Mouse (Mus musculus) forebrain, postnatal 0 days (tissue): ENCODE measurements around the gene Zbtb20. TPM values are rescaled to one million over a fixed set of nuclear protein-coding genes. Genes with fewer than 3 reads are reported as not detected.
A peak's percentile ranks its signal among the peaks of the same experiment; 100 is the strongest.
"Not testable (repeated sequence)": the region's sequence is repeated elsewhere in the genome, so short reads cannot be mapped to it uniquely, and the experiment has no call there.

ENCODE experiments used
- ATAC-seq: fragments of 200-750 bp; cut with Nextera tagmentation; 2 replicates; pipeline ENCODE4 v1.8.0; 2017; ENCODE audit warnings: mild to moderate bottlenecking, moderate library complexity
- DNase-seq: peaks from one replicate; pipeline ENCODE4 v3.0.0-alpha.2; 2015
- H3K27ac ChIP-seq: fragments of 300-500 bp; sonication (generic); 2 replicates; pipeline ENCODE4 v1.5.1; 2014; ENCODE audit warnings: low read depth, mild to moderate bottlenecking, antibody characterized with exemption, low read length, moderate library complexity, mixed read lengths
- H3K27me3 ChIP-seq: fragments of 300-500 bp; sonication (generic); 2 replicates; pipeline ENCODE4 v1.6.1; 2014; ENCODE audit warnings: mild to moderate bottlenecking, low read length, mixed read lengths; ENCODE audit not compliant: insufficient read depth
- H3K36me3 ChIP-seq: fragments of 300-500 bp; sonication (generic); 2 replicates; pipeline ENCODE4 v1.6.1; 2014; ENCODE audit warnings: mild to moderate bottlenecking, moderate library complexity; ENCODE audit not compliant: insufficient read depth
- H3K4me1 ChIP-seq: fragments of 300-500 bp; sonication (generic); 2 replicates; pipeline ENCODE4 v1.6.1; 2014; ENCODE audit warnings: antibody characterized with exemption; ENCODE audit not compliant: insufficient read depth
- H3K4me2 ChIP-seq: fragments of 300-500 bp; sonication (generic); 2 replicates; pipeline ENCODE4 v1.6.1; 2014; ENCODE audit warnings: low read depth, mild to moderate bottlenecking, moderate library complexity
- H3K4me3 ChIP-seq: fragments of 300-500 bp; sonication (generic); 2 replicates; pipeline ENCODE4 v1.5.1; 2014; ENCODE audit warnings: low read depth, low read length, mixed read lengths
- H3K9ac ChIP-seq: fragments of 300-500 bp; sonication (generic); 2 replicates; pipeline ENCODE4 v1.6.1; 2014; ENCODE audit warnings: mild to moderate bottlenecking
- H3K9me3 ChIP-seq: fragments of 300-500 bp; sonication (generic); 2 replicates; pipeline ENCODE4 v1.6.1; 2016; ENCODE audit warnings: low read length
- CTCF ChIP-seq: sonication (generic); IDR thresholded peaks from 2 replicates; pipeline ENCODE4 v1.5.1; 2016; ENCODE audit warnings: antibody characterized with exemption, control low read depth, low read depth
- WGBS: fragments of 180-500 bp; shearing (Covaris S2); extraction: QIAGEN DNeasy Blood & Tissue Kit; methylation state at CpG from one replicate; pipeline ENCODE4 v1.1.7; 2014; 5-methylcytosine and 5-hydroxymethylcytosine counted together
- polyA plus RNA-seq: library from polyadenylated mRNA; unstranded; fragments of >200 nt; fragmentation: Nextera tagmentation; extraction: Ambion mirVana; gene quantifications from 2 replicates; pipeline ENCODE4 v1.2.1, GENCODE M21; 2015
- total RNA-seq: library from RNA; depleted of rRNA; stranded (reverse); fragments of >200 nt; gene quantifications from 2 replicates; pipeline ENCODE4 v1.2.3, GENCODE M21; 2014

The Zbtb20 gene
- total and polyA plus RNA-seq, 2 experiments from 2014 or later = 63.4 to 90.9 TPM

- Histone ChIP-seq H3K27ac (no peak overlapping the region), H3K4me3 (no peak overlapping the region), H3K27me3 (no peaks in the 10 kb centered on the region), H3K4me1 (no peaks in the 10 kb centered on the region), H3K4me2 (no peak overlapping the region), H3K9me3 (no peaks in the 10 kb centered on the region), H3K36me3 (no peaks in the 10 kb centered on the region), H3K9ac (no peak overlapping the region)
- DNase-seq (peak; percentile 42), ATAC-seq (peak; percentile 38; the same call in 1 of the 2 replicates)
- TF ChIP-seq CTCF = no peak
- 28% methylated on average over 4 of the region's 4 CpGs for WGBS
These were observed 45.8 kb downstream of the Zbtb20 start for GRCm38 (mm10) chr16:42921436-42921835.

- TF ChIP-seq CTCF = no peak
- WGBS = 62% methylated on average over 2 of the region's 2 CpGs
- ATAC-seq (no peak), DNase-seq (no peak)
- Histone ChIP-seq H3K9me3 (no peaks in the 10 kb centered on the region), H3K36me3 (no peaks in the 10 kb centered on the region), H3K4me3 (no peak overlapping the region), H3K4me2 (no peak overlapping the region), H3K27me3 (no peaks in the 10 kb centered on the region), H3K27ac (no peak overlapping the region), H3K9ac (no peak overlapping the region), H3K4me1 (no peaks in the 10 kb centered on the region)
These were observed 62.5 kb downstream of the Zbtb20 start for GRCm38 (mm10) chr16:42938211-42938610.

- Histone ChIP-seq H3K27ac (no peak overlapping the region), H3K9me3 (no peaks in the 10 kb centered on the region), H3K9ac (no peak overlapping the region), H3K36me3 (no peaks in the 10 kb centered on the region), H3K4me3 (no peak overlapping the region), H3K4me1 (no peaks in the 10 kb centered on the region), H3K27me3 (no peaks in the 10 kb centered on the region), H3K4me2 (no peak overlapping the region)
- WGBS = 11% methylated on average over 4 of the region's 4 CpGs
- TF ChIP-seq CTCF = no peak
- ATAC-seq = no peak; the same call in 1 of the 2 replicates
- peak; percentile 16 for DNase-seq
These were observed 71.3 kb downstream of the Zbtb20 start for GRCm38 (mm10) chr16:42947016-42947415.

GRCm38 (mm10) chr16:42955401-42955800, 79.7 kb downstream of the Zbtb20 start:
- H3K27ac ChIP-seq, H3K36me3 ChIP-seq, H3K9me3 ChIP-seq, ATAC-seq, H3K27me3 ChIP-seq, H3K4me1 ChIP-seq, H3K4me2 ChIP-seq, H3K9ac ChIP-seq, DNase-seq, H3K4me3 ChIP-seq: not testable (repeated sequence)
- 99% methylated on average over 17 of the region's 17 CpGs for WGBS

- WGBS = 93% methylated on average over 2 of the region's 2 CpGs
- Histone ChIP-seq H3K36me3 (no peaks in the 10 kb centered on the region), H3K4me3 (no peak overlapping the region), H3K27me3 (no peaks in the 10 kb centered on the region), H3K27ac (no peak overlapping the region), H3K9ac (no peak overlapping the region), H3K4me1 (no peaks in the 10 kb centered on the region), H3K9me3 (no peaks in the 10 kb centered on the region), H3K4me2 (no peak overlapping the region)
- TF ChIP-seq CTCF = no peak
- DNase-seq = no peak
- no peak for ATAC-seq
These were observed 97.2 kb downstream of the Zbtb20 start for GRCm38 (mm10) chr16:42972872-42973271.

GRCm38 (mm10) chr16:42998896-42999295, 123.2 kb downstream of the Zbtb20 start:
- Histone ChIP-seq H3K9me3 (no peaks in the 10 kb centered on the region), H3K36me3 (no peaks in the 10 kb centered on the region), H3K4me2 (no peak overlapping the region), H3K4me3 (no peak overlapping the region), H3K4me1 (no peaks in the 10 kb centered on the region), H3K9ac (no peak overlapping the region), H3K27me3 (no peaks in the 10 kb centered on the region), H3K27ac (no peak overlapping the region)
- WGBS = 79% methylated on average over 1 of the region's 1 CpGs
- no peak for DNase-seq
- TF ChIP-seq CTCF = no peak
- ATAC-seq = no peak

- DNase-seq (no peak), ATAC-seq (no peak)
- no peak overlapping the region for H3K4me2 ChIP-seq
- H3K4me1 ChIP-seq = no peaks in the 10 kb centered on the region
- 78% methylated on average over 2 of the region's 2 CpGs for WGBS
- no peak overlapping the region for H3K4me3 ChIP-seq
- no peak overlapping the region for H3K9ac ChIP-seq
- no peaks in the 10 kb centered on the region for H3K27me3 ChIP-seq
- H3K9me3 ChIP-seq = no peaks in the 10 kb centered on the region
- no peak for TF ChIP-seq CTCF
- no peak overlapping the region for H3K27ac ChIP-seq
- no peaks in the 10 kb centered on the region for H3K36me3 ChIP-seq
These were observed 150.7 kb downstream of the Zbtb20 start for GRCm38 (mm10) chr16:43026351-43026750.

GRCm38 (mm10) chr16:43029243-43029642, 153.6 kb downstream of the Zbtb20 start:
- Histone ChIP-seq H3K27ac (no peak overlapping the region), H3K27me3 (no peaks in the 10 kb centered on the region), H3K9ac (no peak overlapping the region), H3K4me2 (no peak overlapping the region), H3K4me1 (no peaks in the 10 kb centered on the region), H3K4me3 (no peak overlapping the region), H3K36me3 (no peaks in the 10 kb centered on the region), H3K9me3 (no peaks in the 10 kb centered on the region)
- TF ChIP-seq CTCF = no peak
- no peak for ATAC-seq
- no peak for DNase-seq
- 31% methylated on average over 3 of the region's 3 CpGs for WGBS
